Mouse (Mus musculus) thymus, postnatal 4 days (tissue): ENCODE measurements around the gene Cbll1.
"Not testable (repeated sequence)": the region's sequence is repeated elsewhere in the genome, so short reads cannot be mapped to it uniquely, and the experiment has no call there.

Experiments
- DNase-seq: peaks from one replicate; pipeline ENCODE4 v3.0.0; 2021

Cbll1 gene

GRCm38 (mm10) chr12:31486431-31486830 lies 13.0 kb downstream of the Cbll1 start:
- no peak for DNase-seq

GRCm38 (mm10) chr12:31478182-31478581 lies 21.2 kb downstream of the Cbll1 start:
- DNase-seq = not testable (repeated sequence)

GRCm38 (mm10) chr12:31462615-31463014 lies 36.8 kb downstream of the Cbll1 start:
- no peak for DNase-seq

GRCm38 (mm10) chr12:31461371-31461770 lies 38.0 kb downstream of the Cbll1 start:
- no peak for DNase-seq

GRCm38 (mm10) chr12:31460270-31460669 lies 39.1 kb downstream of the Cbll1 start:
- peak; percentile 56 for DNase-seq

- no peak for DNase-seq
Measured at GRCm38 (mm10) chr12:31458474-31458873, 40.9 kb downstream of the Cbll1 start.

GRCm38 (mm10) chr12:31456271-31456670 lies 43.1 kb downstream of the Cbll1 start:
- no peak for DNase-seq

GRCm38 (mm10) chr12:31449341-31449740 lies 50.1 kb downstream of the Cbll1 start:
- DNase-seq = no peak

GRCm38 (mm10) chr12:31444827-31445226 lies 54.6 kb downstream of the Cbll1 start:
- DNase-seq = no peak

- DNase-seq = peak; percentile 21
Measured at GRCm38 (mm10) chr12:31444131-31444546, 55.3 kb downstream of the Cbll1 start.

- no peak for DNase-seq
Measured at GRCm38 (mm10) chr12:31439612-31440011, 59.8 kb downstream of the Cbll1 start.

- no peak for DNase-seq
Measured at GRCm38 (mm10) chr12:31437791-31438190, 61.6 kb downstream of the Cbll1 start.
